Mouse (Mus musculus) CH12.LX (cell line): ENCODE results near the gene Hist2h4. TPM values are rescaled to one million over a fixed set of nuclear protein-coding genes. Genes with fewer than 3 reads are reported as not detected.
"Not testable (repeated sequence)": the region's sequence is repeated elsewhere in the genome, so short reads cannot be mapped to it uniquely, and the experiment has no call there.

ENCODE experiments used
- DNase-seq: peaks from one replicate; pipeline ENCODE4 v3.0.0-alpha.2; 2013; ENCODE audit errors: extremely low read depth
- H3K27ac ChIP-seq: 2 replicates; pipeline ENCODE4 v1.5.1; 2012; ENCODE audit warnings: low read depth, mild to moderate bottlenecking, control low read depth, moderate library complexity; ENCODE audit not compliant: insufficient read depth
- H3K27me3 ChIP-seq: replicated peaks from 2 replicates; pipeline ENCODE3; 2012; ENCODE audit warnings: inconsistent platforms
- H3K36me3 ChIP-seq, 2 experiments: replicated peaks in 1 of 2; 2 replicates each; pipeline versions ENCODE3 to v1.6.1; 2012; ENCODE audit warnings: inconsistent platforms in 1 of 2, low read length in 1 of 2, mild to moderate bottlenecking in 1 of 2, mixed read lengths in 1 of 2, moderate library complexity in 1 of 2; ENCODE audit not compliant: control insufficient read depth in 1 of 2, insufficient read depth in 1 of 2
- H3K4me1 ChIP-seq, 2 experiments: 2 replicates each; pipeline ENCODE4 v1.6.1; 2012; ENCODE audit warnings: inconsistent platforms in 1 of 2, moderate library complexity in 1 of 2; ENCODE audit not compliant: insufficient read depth in 2 of 2, control insufficient read depth in 1 of 2
- H3K4me2 ChIP-seq: 2 replicates; pipeline ENCODE4 v1.6.1; 2012; ENCODE audit warnings: low read depth, mild to moderate bottlenecking, control low read depth; ENCODE audit not compliant: poor library complexity, insufficient read depth, severe bottlenecking
- H3K4me3 ChIP-seq, 3 experiments: fragments of 150-350 bp in 1 of 3; sonication (generic) in 1 of 3; replicated peaks in 1 of 3; 2 replicates each; pipeline versions ENCODE3 to v1.5.1; 2011 to 2012; ENCODE audit warnings: low read depth in 2 of 3, low read length in 2 of 3, mild to moderate bottlenecking in 2 of 3, moderate library complexity in 2 of 3, control low read depth in 1 of 3, improper control_type of control experiment in 1 of 3, inconsistent platforms in 1 of 3, mixed read lengths in 1 of 3; ENCODE audit not compliant: poor library complexity in 1 of 3
- H3K79me2 ChIP-seq: replicated peaks from 2 replicates; pipeline ENCODE4 v1.6.1; 2012; ENCODE audit warnings: mild to moderate bottlenecking, moderate library complexity; ENCODE audit not compliant: control insufficient read depth, poor library complexity, insufficient read depth, severe bottlenecking; ENCODE audit errors: extremely low read depth
- H3K9ac ChIP-seq: 2 replicates; pipeline ENCODE4 v1.6.1; 2012; ENCODE audit warnings: low read depth, mild to moderate bottlenecking, control low read depth, moderate library complexity; ENCODE audit not compliant: insufficient read depth
- H3K9me3 ChIP-seq: replicated peaks from 2 replicates; pipeline ENCODE3; 2012; ENCODE audit warnings: low read length, inconsistent platforms, mixed read lengths
- BHLHE40 ChIP-seq: IDR thresholded peaks from 2 replicates; pipeline ENCODE4 v1.6.1; 2011; ENCODE audit warnings: mild to moderate bottlenecking, low read depth, low read length, improper control_type of control experiment
- CHD1 ChIP-seq: IDR thresholded peaks from 2 replicates; pipeline ENCODE4 v1.6.1; 2012; ENCODE audit warnings: low read depth, low read length, improper control_type of control experiment, inconsistent platforms
- CHD2 ChIP-seq: IDR thresholded peaks from 2 replicates; pipeline ENCODE4 v1.6.1; 2011; ENCODE audit warnings: low read length, improper control_type of control experiment
- E2F4 ChIP-seq: IDR thresholded peaks from 2 replicates; pipeline ENCODE4 v1.6.1; 2011; ENCODE audit warnings: low read depth, low read length, improper control_type of control experiment; ENCODE audit not compliant: insufficient replicate concordance
- ELF1 ChIP-seq: IDR thresholded peaks from 2 replicates; pipeline ENCODE4 v1.6.1; 2014; ENCODE audit warnings: low read depth, mild to moderate bottlenecking, inconsistent platforms, low read length, improper control_type of control experiment
- EP300 ChIP-seq: IDR thresholded peaks from 2 replicates; pipeline ENCODE4 v1.6.1; 2011; ENCODE audit warnings: low read length, improper control_type of control experiment
- ETS1 ChIP-seq: conservative IDR thresholded peaks from 2 replicates; pipeline ENCODE4 v1.6.1; 2012; ENCODE audit warnings: low read depth, mild to moderate bottlenecking, inconsistent platforms, low read length, improper control_type of control experiment, moderate library complexity
- HCFC1 ChIP-seq: IDR thresholded peaks from 2 replicates; pipeline ENCODE4 v1.6.1; 2012; ENCODE audit warnings: low read depth, mild to moderate bottlenecking, inconsistent platforms, low read length, improper control_type of control experiment
- IRF4 ChIP-seq: IDR thresholded peaks from 2 replicates; pipeline ENCODE4 v1.6.1; 2014; ENCODE audit warnings: low read depth, mild to moderate bottlenecking, inconsistent platforms, low read length, improper control_type of control experiment
- JUN ChIP-seq: IDR thresholded peaks from 2 replicates; pipeline ENCODE4 v1.6.1; 2011; ENCODE audit warnings: low read depth, mild to moderate bottlenecking, low read length, improper control_type of control experiment, moderate library complexity; ENCODE audit not compliant: insufficient read depth
- JUND ChIP-seq: conservative IDR thresholded peaks from 2 replicates; pipeline ENCODE4 v1.6.1; 2011; ENCODE audit warnings: low read depth, low read length, improper control_type of control experiment
- KAT2A ChIP-seq: IDR thresholded peaks from 2 replicates; pipeline ENCODE4 v1.6.1; 2012; ENCODE audit warnings: low read length, improper control_type of control experiment, inconsistent platforms; ENCODE audit not compliant: insufficient replicate concordance
- MAFK ChIP-seq: IDR thresholded peaks from 2 replicates; pipeline ENCODE4 v1.6.1; 2011; ENCODE audit warnings: low read length, improper control_type of control experiment; ENCODE audit not compliant: insufficient replicate concordance
- MAX ChIP-seq: IDR thresholded peaks from 2 replicates; pipeline ENCODE4 v1.6.1; 2011; ENCODE audit warnings: low read length, improper control_type of control experiment
- MAZ ChIP-seq: IDR thresholded peaks from 2 replicates; pipeline ENCODE4 v1.6.1; 2012; ENCODE audit warnings: low read depth, mild to moderate bottlenecking, inconsistent platforms, low read length, improper control_type of control experiment, moderate library complexity
- MEF2A ChIP-seq: IDR thresholded peaks from 2 replicates; pipeline ENCODE4 v1.6.1; 2014; ENCODE audit warnings: low read depth, mild to moderate bottlenecking, inconsistent platforms, low read length, improper control_type of control experiment, borderline replicate concordance
- MXI1 ChIP-seq: IDR thresholded peaks from 2 replicates; pipeline ENCODE4 v1.6.1; 2011; ENCODE audit warnings: mild to moderate bottlenecking, low read depth, low read length, improper control_type of control experiment
- MYC ChIP-seq: IDR thresholded peaks from 2 replicates; pipeline ENCODE4 v1.6.1; 2011; ENCODE audit warnings: low read depth, mild to moderate bottlenecking, improper control_type of control experiment, low read length
- NELFE ChIP-seq: IDR thresholded peaks from 2 replicates; pipeline ENCODE4 v1.6.1; 2011; ENCODE audit warnings: low read depth, low read length, improper control_type of control experiment
- POLR2A ChIP-seq: IDR thresholded peaks from 2 replicates; pipeline ENCODE4 v1.6.1; 2011; ENCODE audit warnings: low read depth, mild to moderate bottlenecking, improper control_type of control experiment, low read length
- POLR2AphosphoS2 ChIP-seq: IDR thresholded peaks from 2 replicates; pipeline ENCODE4 v1.6.1; 2011; ENCODE audit warnings: low read depth, low read length, improper control_type of control experiment
- RAD21 ChIP-seq: IDR thresholded peaks from 2 replicates; pipeline ENCODE4 v1.6.1; 2011; ENCODE audit warnings: low read depth, mild to moderate bottlenecking, low read length, improper control_type of control experiment, moderate library complexity
- RCOR1 ChIP-seq: conservative IDR thresholded peaks from 2 replicates; pipeline ENCODE4 v1.6.1; 2012; ENCODE audit warnings: low read depth, mild to moderate bottlenecking, inconsistent platforms, low read length, improper control_type of control experiment
- SIN3A ChIP-seq: IDR thresholded peaks from 2 replicates; pipeline ENCODE4 v1.6.1; 2012; ENCODE audit warnings: low read length, improper control_type of control experiment, inconsistent platforms
- SMC3 ChIP-seq: IDR thresholded peaks from 2 replicates; pipeline ENCODE4 v1.6.1; 2011; ENCODE audit warnings: low read depth, low read length, improper control_type of control experiment
- TBP ChIP-seq: conservative IDR thresholded peaks from 2 replicates; pipeline ENCODE4 v1.6.1; 2011; ENCODE audit warnings: low read depth, low read length, improper control_type of control experiment
- UBTF ChIP-seq: IDR thresholded peaks from 2 replicates; pipeline ENCODE4 v1.6.1; 2012; ENCODE audit warnings: low read depth, mild to moderate bottlenecking, inconsistent platforms, low read length, improper control_type of control experiment, moderate library complexity
- USF1 ChIP-seq: IDR thresholded peaks from 2 replicates; pipeline ENCODE4 v1.6.1; 2014; ENCODE audit warnings: low read depth, mild to moderate bottlenecking, inconsistent platforms, low read length, improper control_type of control experiment
- USF2 ChIP-seq: conservative IDR thresholded peaks from 2 replicates; pipeline ENCODE4 v1.6.1; 2011; ENCODE audit warnings: low read depth, low read length, improper control_type of control experiment
- ZC3H11A ChIP-seq: IDR thresholded peaks from 2 replicates; pipeline ENCODE4 v1.6.1; 2012; ENCODE audit warnings: low read depth, mild to moderate bottlenecking, inconsistent platforms, low read length, improper control_type of control experiment
- ZKSCAN1 ChIP-seq: IDR thresholded peaks from 2 replicates; pipeline ENCODE4 v1.6.1; 2012; ENCODE audit warnings: low read depth, inconsistent platforms, low read length, improper control_type of control experiment, borderline replicate concordance
- ZMIZ1 ChIP-seq: IDR thresholded peaks from 2 replicates; pipeline ENCODE4 v1.6.1; 2012; ENCODE audit warnings: low read depth, mild to moderate bottlenecking, inconsistent platforms, low read length, improper control_type of control experiment
- dilution Hi-C: fragments of 300-500 bp; cut with MboI; formaldehyde crosslinking; loops from 2 replicates; pipeline ENCODE4 v1.14.3; 2020; ENCODE audit warnings: low sequenced_read_pairs; ENCODE audit not compliant: extremely low pct_unique_long_range_greater_than_20kb, extremely low pct_ligation_motif_present
- in situ Hi-C: fragments of 300-500 bp; cut with MboI; formaldehyde crosslinking; loops from 3 replicates; pipeline ENCODE4 v1.14.3; 2019; ENCODE audit warnings: low sequenced_read_pairs, low pct_ligation_motif_present, low pct_unique_long_range_greater_than_20kb, mixed read lengths
- polyA plus RNA-seq: library from polyadenylated mRNA; unstranded; fragments of >175 nt; gene quantifications from 2 replicates; pipeline ENCODE4 v1.2.1, GENCODE M21; 2012; ENCODE audit warnings: low read depth; ENCODE audit not compliant: insufficient read length
- total RNA-seq, 2 experiments: library from RNA; depleted of rRNA; stranded (reverse); fragments of 300-350 nt in 1 of 2; fragments of >200 nt in 1 of 2; gene quantifications; 2 replicates each; pipeline ENCODE4 v1.2.3; 2012 to 2014

The Hist2h4 gene
- total and polyA plus RNA-seq, 3 experiments: 0.91 to 116 (median 2.5) TPM

- no peaks in the 10 kb centered on the region for H3K9me3 ChIP-seq
- peaks cover 10 to 35% of the 10 kb centered on the region in 2 experiments for H3K4me1 ChIP-seq
- H3K4me2 ChIP-seq: peak overlapping the region; percentile 62
- DNase-seq: no peak
- H3K79me2 ChIP-seq: no peaks in the 10 kb centered on the region
- H3K27ac ChIP-seq: peak overlapping the region; percentile 8; the same call in 1 of the 2 replicates
- H3K36me3 ChIP-seq: no peaks in the 10 kb centered on the region
- peak overlapping the region; percentile 41 to 63 (median 48) for H3K4me3 ChIP-seq
- dilution Hi-C loops: no loop called here
- TF ChIP-seq JUND (no peak), ETS1 (no peak), SIN3A (0 out of 2 replicates have a peak, but pooled peaks have one; percentile 4), MXI1 (no peak), BHLHE40 (no peak), CHD2 (no peak; the same call in 1 of the 2 replicates), MEF2A (no peak), MAX (no peak), POLR2AphosphoS2 (peak; percentile 99), MYC (peak; percentile 40; the same call in 1 of the 2 replicates), USF1 (no peak), RCOR1 (no peak), NELFE (no peak; the same call in 1 of the 2 replicates), KAT2A (no peak), ZKSCAN1 (no peak), UBTF (no peak), CHD1 (no peak), USF2 (no peak), POLR2A (no peak; the same call in none of the 2 replicates), ZC3H11A (no peak), RAD21 (no peak), ELF1 (no peak), TBP (0 out of 2 replicates have a peak, but pooled peaks have one; percentile 32), MAFK (no peak), HCFC1 (no peak; the same call in 1 of the 2 replicates), SMC3 (no peak; the same call in 1 of the 2 replicates), IRF4 (no peak), E2F4 (no peak), MAZ (no peak), JUN (no peak), EP300 (no peak), ZMIZ1 (peak; percentile 95)
- H3K27me3 ChIP-seq: no peaks in the 10 kb centered on the region
- in situ Hi-C loops: no loop called here
- peak overlapping the region; percentile 89; the same call in 1 of the 2 replicates for H3K9ac ChIP-seq
Measured at GRCm38 (mm10) chr3:96247356-96248140, 15.6 kb downstream of the Hist2h4 start.

GRCm38 (mm10) chr3:96246427-96246856 lies 16.7 kb downstream of the Hist2h4 start, which contains the start of gene Hist2h3c1:
Gene Hist2h3c1 (plus strand): TSS chr3:96246685.
- in situ Hi-C loops, dilution Hi-C loops, H3K36me3 ChIP-seq, H3K79me2 ChIP-seq, DNase-seq, H3K27me3 ChIP-seq, H3K9me3 ChIP-seq: not testable (repeated sequence)
- Histone ChIP-seq H3K4me2 (peak within 1 kb of the TSS; percentile 62), H3K9ac (peak within 1 kb of the TSS; percentile 89; the same call in 1 of the 2 replicates), H3K27ac (peak within 1 kb of the TSS; percentile 95), H3K4me1 (peaks cover 10 to 39% of the 10 kb centered on the region in 2 experiments), H3K4me3 (peak within 1 kb of the TSS; percentile 41 to 69 (median 63))
